Mouse (Mus musculus) cerebellum, adult 2 months (tissue): Measurements from ENCODE around the gene Mrrf. TPM values are rescaled to one million over a fixed set of nuclear protein-coding genes. Genes with fewer than 3 reads are reported as not detected.

Source experiments
- DNase-seq, 2 experiments: peaks; one replicate each; pipeline ENCODE4 v3.0.0; 2021
- H3K27ac ChIP-seq: fragments of 200-500 bp; 2 replicates; pipeline ENCODE4 v1.5.1; 2012; ENCODE audit warnings: low read length, control low read depth, inconsistent platforms; ENCODE audit not compliant: insufficient read depth
- H3K27me3 ChIP-seq: fragments of 200-500 bp; 2 replicates; pipeline ENCODE4 v1.6.1; 2012; ENCODE audit warnings: inconsistent platforms, mild to moderate bottlenecking, low read length, moderate library complexity; ENCODE audit not compliant: control insufficient read depth, insufficient read depth
- H3K4me1 ChIP-seq: fragments of 200-500 bp; 2 replicates; pipeline ENCODE4 v1.6.1; 2011; ENCODE audit warnings: low read length; ENCODE audit not compliant: control insufficient read depth, insufficient read depth
- H3K4me3 ChIP-seq: fragments of 200-500 bp; replicated peaks from 2 replicates; pipeline ENCODE3; 2011; ENCODE audit warnings: mild to moderate bottlenecking, low read depth, low read length, control low read depth; ENCODE audit not compliant: insufficient read depth
- CTCF ChIP-seq: fragments of 200-500 bp; IDR thresholded peaks from 2 replicates; pipeline ENCODE4 v1.5.1; 2011; ENCODE audit warnings: low read depth, mild to moderate bottlenecking, control low read depth, low read length, moderate library complexity, borderline replicate concordance; ENCODE audit not compliant: insufficient read depth
- POLR2A ChIP-seq: fragments of 200-500 bp; IDR thresholded peaks from 2 replicates; pipeline ENCODE4 v1.6.1; 2011; ENCODE audit warnings: low read length, control low read depth, borderline replicate concordance; ENCODE audit not compliant: insufficient read depth
- WGBS: fragments of 180-500 bp; shearing (Covaris S2); methylation state at CpG from one replicate; pipeline ENCODE4 v1.1.7; 2018; 5-methylcytosine and 5-hydroxymethylcytosine counted together
- polyA plus RNA-seq: library from polyadenylated mRNA; depleted of rRNA; stranded (reverse); fragments of >200 nt; gene quantifications from 2 replicates; pipeline ENCODE4 v1.2.3, GENCODE M21; 2012; rRNA removed

Gene Mrrf
- 25.1 and 31.2 TPM in 2 replicates for polyA plus RNA-seq

- Histone ChIP-seq H3K27ac (peak within 1 kb of the TSS; percentile 94), H3K4me3 (peak within 1 kb of the TSS; percentile 92), H3K27me3 (no peaks in the 10 kb centered on the region), H3K4me1 (no peaks in the 10 kb centered on the region; the same call in 1 of the 2 replicates)
- under 1% methylated on average over 50 of the region's 50 CpGs for WGBS
- DNase-seq = peak; percentile 91 to 96
- TF ChIP-seq POLR2A = peak; percentile 94
- no peak for TF ChIP-seq CTCF
Measured at GRCm38 (mm10) chr2:36136300-36136941, at the start of gene Mrrf, which contains the start of gene Rbm18. Mrrf (plus strand) TSS chr2:36136389. Rbm18 (minus strand) TSS chr2:36136773.

- whole genome bisulfite sequencing = 33% methylated on average over 3 of the region's 3 CpGs
Measured at GRCm38 (mm10) chr2:36089190-36089589, 47.0 kb upstream of the Mrrf start.

GRCm38 (mm10) chr2:36090853-36091741, 45.1 kb upstream of the Mrrf start:
- DNase-seq = peak; percentile 10 to 16
- H3K4me3 ChIP-seq = no peak overlapping the region
- peaks cover 1% of the 10 kb centered on the region; the same call in 1 of the 2 replicates for H3K27me3 ChIP-seq
- TF ChIP-seq POLR2A = no peak
- TF ChIP-seq CTCF = no peak
- H3K4me1 ChIP-seq = no peaks in the 10 kb centered on the region
- 3% methylated on average over 70 of the region's 70 CpGs for WGBS
- no peak overlapping the region for H3K27ac ChIP-seq

More at GRCm38 (mm10) chr2:36089190-36089589, 47.0 kb upstream of the Mrrf start:
- Histone ChIP-seq H3K27ac (no peak overlapping the region), H3K4me3 (no peak overlapping the region), H3K27me3 (peaks cover 1% of the 10 kb centered on the region; the same call in 1 of the 2 replicates), H3K4me1 (no peaks in the 10 kb centered on the region)
- DNase-seq = no peak
- TF ChIP-seq CTCF (no peak), POLR2A (no peak)

GRCm38 (mm10) chr2:36092748-36093147, 43.4 kb upstream of the Mrrf start:
- Histone ChIP-seq H3K4me3 (no peak overlapping the region), H3K27me3 (peaks cover 5% of the 10 kb centered on the region; the same call in 1 of the 2 replicates), H3K4me1 (no peaks in the 10 kb centered on the region), H3K27ac (no peak overlapping the region)
- TF ChIP-seq CTCF = no peak
- TF ChIP-seq POLR2A = no peak
- 19% methylated on average over 4 of the region's 4 CpGs for WGBS
- no peak for DNase-seq

GRCm38 (mm10) chr2:36093301-36093700, 42.9 kb upstream of the Mrrf start:
- no peak for DNase-seq
- H3K4me3 ChIP-seq = no peak overlapping the region
- WGBS = 32% methylated on average over 7 of the region's 7 CpGs
- TF ChIP-seq POLR2A = no peak
- TF ChIP-seq CTCF = no peak
- H3K27me3 ChIP-seq = peaks cover 7% of the 10 kb centered on the region; the same call in 1 of the 2 replicates
- no peak overlapping the region for H3K27ac ChIP-seq
- H3K4me1 ChIP-seq = no peaks in the 10 kb centered on the region

- 8% methylated on average over 31 of the region's 31 CpGs for WGBS
Measured at GRCm38 (mm10) chr2:36093914-36094475, 42.2 kb upstream of the Mrrf start.

GRCm38 (mm10) chr2:36097129-36097815, 38.9 kb upstream of the Mrrf start:
- Histone ChIP-seq H3K4me1 (no peaks in the 10 kb centered on the region), H3K27ac (no peak overlapping the region), H3K4me3 (no peak overlapping the region), H3K27me3 (peaks cover 6% of the 10 kb centered on the region; the same call in 1 of the 2 replicates)
- DNase-seq = peak in 1 of 2 experiments; percentile 10
- no peak for TF ChIP-seq POLR2A
- TF ChIP-seq CTCF = no peak
- WGBS = 9% methylated on average over 18 of the region's 18 CpGs

More at GRCm38 (mm10) chr2:36093914-36094475, 42.2 kb upstream of the Mrrf start:
- TF ChIP-seq POLR2A (no peak), CTCF (no peak)
- DNase-seq = no peak
- Histone ChIP-seq H3K27ac (no peak overlapping the region), H3K4me3 (no peak overlapping the region), H3K4me1 (no peaks in the 10 kb centered on the region), H3K27me3 (peaks cover 7% of the 10 kb centered on the region; the same call in 1 of the 2 replicates)
